Mouse (Mus musculus) left cerebral cortex, postnatal 14 days (tissue): Measurements from ENCODE around the gene Ruvbl2. TPM values are rescaled to one million over a fixed set of nuclear protein-coding genes. Genes with fewer than 3 reads are reported as not detected.

ENCODE experiments used
- microRNA-seq, 2 experiments: library from miRNA; unstranded; fragments of <30 nt; microRNA quantifications; one replicate each; pipeline ENCODE4 v1.2.0; 2022
- total RNA-seq, 2 experiments: library from RNA; stranded (reverse); gene quantifications; 2 replicates each; pipeline ENCODE4 v1.2.3; 2021

Gene Ruvbl2
- total RNA-seq, 2 experiments from 2014 or later: 32.1 to 35.6 TPM

Small RNAs within 50 kb of the gene (microRNA-seq; reads per million reads assigned to microRNA genes)
- 0 to 0.26 reads per million in 2 experiments for gene Gm22133

Other genes starting within 250 kb of the Ruvbl2 start
- gene Ccdc155, start 233.2 kb downstream of the Ruvbl2 start, total RNA-seq: 1 to 10 TPM; 3.0 to 3.5 TPM
- 10 to 100 TPM; 13.7 to 17.3 TPM for gene Dkkl1, start 225.9 kb downstream of the Ruvbl2 start, total RNA-seq
- 1 to 10 TPM; 5.6 to 6.1 TPM for gene Tead2, start 222.3 kb downstream of the Ruvbl2 start, total RNA-seq
- 1 to 10 TPM; 3.4 to 4.0 TPM for gene Cd37, start 199.0 kb downstream of the Ruvbl2 start, total RNA-seq
- 1 to 10 TPM in 1 of 2 experiments, under 1 TPM in 1; 0.97 to 1.1 TPM for gene Slc6a16, start 197.0 kb downstream of the Ruvbl2 start, total RNA-seq
- gene Slc6a21, start 160.6 kb downstream of the Ruvbl2 start, total RNA-seq: under 1 TPM; 0.40 to 0.59 TPM
- 10 to 100 TPM; 19.5 to 21.3 TPM for gene Trpm4, start 104.3 kb downstream of the Ruvbl2 start, total RNA-seq
- 1 to 10 TPM in 1 of 2 experiments, under 1 TPM in 1; 0.99 to 1.2 TPM for gene Hrc, start 102.8 kb downstream of the Ruvbl2 start, total RNA-seq
- gene Ppfia3, start 71.1 kb downstream of the Ruvbl2 start, total RNA-seq: 100 to 1,000 TPM; 159 to 168 TPM
- 100 to 1,000 TPM; 198 to 216 TPM for gene Lin7b, start 67.5 kb downstream of the Ruvbl2 start, total RNA-seq
- gene Snrnp70, start 42.4 kb downstream of the Ruvbl2 start, total RNA-seq: 100 to 1,000 TPM; 373 to 398 TPM
- gene Kcna7, start 32.4 kb downstream of the Ruvbl2 start, total RNA-seq: under 1 TPM in 1 of 2 experiments, not detected in 1; 0.15 TPM
- gene Ntf5, start 24.4 kb downstream of the Ruvbl2 start, total RNA-seq: not detected
- not detected for gene Lhb, start 17.3 kb downstream of the Ruvbl2 start, total RNA-seq
- gene Gys1, start 3.3 kb downstream of the Ruvbl2 start, total RNA-seq: 10 to 100 TPM; 14.4 to 16.3 TPM
- gene Ftl1, start 21.8 kb upstream of the Ruvbl2 start, total RNA-seq: 100 to 1,000 TPM; 287 to 302 TPM
- gene Bax, start 28.8 kb upstream of the Ruvbl2 start, total RNA-seq: 10 to 100 TPM; 75.0 to 81.0 TPM
- not detected for gene Tulp2, start 43.8 kb upstream of the Ruvbl2 start, total RNA-seq
- gene Gm45808, start 48.7 kb upstream of the Ruvbl2 start, total RNA-seq: 1 to 10 TPM in 1 of 2 experiments, under 1 TPM in 1; 0.88 to 1.7 TPM
- 1 to 10 TPM; 2.8 to 2.9 TPM for gene Dhdh, start 50.7 kb upstream of the Ruvbl2 start, total RNA-seq
- gene Nucb1, start 72.3 kb upstream of the Ruvbl2 start, total RNA-seq: 100 to 1,000 TPM; 109 to 110 TPM
- gene Ppp1r15a, start 88.2 kb upstream of the Ruvbl2 start, total RNA-seq: 10 to 100 TPM; 24.2 to 33.3 TPM
- gene Plekha4, start 88.2 kb upstream of the Ruvbl2 start, total RNA-seq: 1 to 10 TPM; 1.0 to 2.4 TPM
- gene Hsd17b14, start 116.8 kb upstream of the Ruvbl2 start, total RNA-seq: not detected
- gene Bcat2, start 132.1 kb upstream of the Ruvbl2 start, total RNA-seq: 10 to 100 TPM; 22.6 to 25.2 TPM
- not detected for gene Fgf21, start 177.4 kb upstream of the Ruvbl2 start, total RNA-seq
- not detected for gene Fut1, start 179.2 kb upstream of the Ruvbl2 start, total RNA-seq
- gene Izumo1, start 183.7 kb upstream of the Ruvbl2 start, total RNA-seq: under 1 TPM in 1 of 2 experiments, not detected in 1; 0.26 TPM
- gene Rasip1, start 189.4 kb upstream of the Ruvbl2 start, total RNA-seq: 10 to 100 TPM; 11.2 to 11.3 TPM
- 1 to 10 TPM; 2.2 to 2.6 TPM for gene Mamstr, start 201.9 kb upstream of the Ruvbl2 start, total RNA-seq
- under 1 TPM; 0.19 to 0.46 TPM for gene Fut2, start 228.3 kb upstream of the Ruvbl2 start, total RNA-seq
- 1 to 10 TPM in 1 of 2 experiments, under 1 TPM in 1; 0.91 to 1.5 TPM for gene Ntn5, start 245.9 kb upstream of the Ruvbl2 start, total RNA-seq